Mouse (Mus musculus) lung, adult 2 months (tissue): ENCODE measurements at regions not wholly inside any gene's neighbourhood (a gene's known extent, or its start where the extent isn't known, plus 50 kb on each side); places are given as distances from the start of the nearest gene placed in this dataset.

ENCODE experiments used
- CTCF ChIP-seq: fragments of 200-500 bp; IDR thresholded peaks from 2 replicates; pipeline ENCODE4 v1.5.1; 2011; ENCODE audit warnings: mild to moderate bottlenecking, low read length, control low read depth; ENCODE audit not compliant: insufficient read depth
- POLR2A ChIP-seq: fragments of 200-500 bp; IDR thresholded peaks from 2 replicates; pipeline ENCODE4 v1.6.1; 2011; ENCODE audit warnings: low read depth, mild to moderate bottlenecking, control low read depth, low read length, borderline replicate concordance; ENCODE audit errors: extremely low read depth

DNA sequence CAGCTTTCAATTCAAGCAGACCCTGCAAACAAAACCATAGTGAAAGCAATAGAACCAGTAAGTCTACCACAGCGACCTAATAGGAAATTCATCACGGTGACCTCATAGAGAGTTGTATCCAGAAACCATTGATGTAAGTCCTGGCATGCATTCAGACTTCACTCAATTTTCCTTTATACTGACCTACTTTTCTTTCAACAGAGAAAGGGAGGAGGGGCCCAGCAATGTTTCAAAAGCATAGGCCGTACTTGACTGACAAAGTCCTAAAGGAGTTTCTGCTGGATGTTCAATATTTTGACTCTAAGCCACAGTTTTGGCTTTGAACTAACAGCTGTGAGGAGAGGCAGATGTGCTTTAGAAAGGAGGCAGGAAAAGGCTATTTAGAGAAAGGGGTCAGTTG lies 88.4 kb downstream of the AI593442 start:
- TF ChIP-seq POLR2A (no peak), CTCF (no peak)
